Mouse (Mus musculus): ENCODE data around the gene Txn2. TPM values are rescaled to one million over a fixed set of nuclear protein-coding genes. Genes with fewer than 3 reads are reported as not detected.
A peak's percentile ranks its signal among the peaks of the same experiment; 100 is the strongest.

The Txn2 gene
- polyA plus RNA-seq, 1 experiment from 2014 or later, result 294 TPM

DNA sequence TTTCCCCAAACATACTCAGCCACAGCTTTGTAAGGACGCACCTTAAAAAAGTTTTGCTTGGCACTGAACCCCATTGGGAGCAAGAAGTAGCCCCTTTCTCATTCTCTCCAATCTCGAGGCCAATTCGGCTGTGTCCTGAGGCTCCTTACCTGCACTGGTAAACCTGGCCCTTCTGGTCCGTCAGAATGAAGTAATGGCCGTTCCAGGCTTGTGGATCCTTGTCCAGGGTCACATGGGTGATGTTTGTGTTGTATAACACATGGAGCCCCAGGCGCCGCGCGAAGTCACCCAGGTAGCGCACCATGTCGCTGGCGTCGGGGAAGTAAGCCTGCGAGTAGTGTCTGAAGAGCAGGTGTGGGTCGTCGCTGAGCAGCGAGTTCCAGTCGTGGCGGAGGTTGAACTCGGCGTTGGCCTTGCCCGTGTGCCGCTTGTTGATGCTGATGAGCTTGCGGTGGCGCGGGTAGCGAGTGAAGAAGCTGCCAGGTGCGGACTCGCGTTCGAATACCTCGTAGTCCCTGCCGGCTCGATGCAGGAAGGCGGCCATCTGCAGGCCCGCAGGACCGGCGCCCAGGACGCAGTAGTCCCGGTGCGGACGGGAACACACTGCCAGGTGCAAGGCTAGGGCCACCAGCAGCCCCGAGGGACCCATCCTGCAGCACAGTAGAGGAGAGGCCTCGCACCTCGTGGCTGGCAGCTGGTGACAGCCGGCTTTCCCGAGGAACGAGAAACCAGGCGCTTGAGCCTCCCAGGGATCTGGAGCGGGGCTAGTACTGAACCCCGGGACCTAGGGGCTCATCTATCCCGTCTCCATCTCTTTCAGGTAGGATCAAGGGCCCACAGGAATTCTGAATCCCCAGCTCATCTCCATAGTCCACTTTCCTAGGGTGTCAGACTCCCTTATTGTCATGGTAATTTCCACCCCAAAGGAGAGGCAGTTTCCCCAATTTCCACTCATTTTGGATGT, 26.9 kb upstream of the Txn2 start:
- peaks cover 49% of the 10 kb centered on the region for H3K36me3 ChIP-seq
- peak overlapping the region; percentile 63 for H3K4me3 ChIP-seq
- peaks cover 30% of the 10 kb centered on the region for H3K4me1 ChIP-seq (replicated peaks)
- peaks cover 32% of the 10 kb centered on the region for H3K27me3 ChIP-seq (ENCODE audit: insufficient read depth, poor library complexity, severe bottlenecking)
- WGBS, result 11% methylated on average over 52 of the region's 52 CpGs
- peak overlapping the region; percentile 76 for H3K27ac ChIP-seq
- H3K9me3 ChIP-seq, result no peaks in the 10 kb centered on the region
- DNase-seq (ENCODE audit: low spot score), result peak; percentile 39

DNA sequence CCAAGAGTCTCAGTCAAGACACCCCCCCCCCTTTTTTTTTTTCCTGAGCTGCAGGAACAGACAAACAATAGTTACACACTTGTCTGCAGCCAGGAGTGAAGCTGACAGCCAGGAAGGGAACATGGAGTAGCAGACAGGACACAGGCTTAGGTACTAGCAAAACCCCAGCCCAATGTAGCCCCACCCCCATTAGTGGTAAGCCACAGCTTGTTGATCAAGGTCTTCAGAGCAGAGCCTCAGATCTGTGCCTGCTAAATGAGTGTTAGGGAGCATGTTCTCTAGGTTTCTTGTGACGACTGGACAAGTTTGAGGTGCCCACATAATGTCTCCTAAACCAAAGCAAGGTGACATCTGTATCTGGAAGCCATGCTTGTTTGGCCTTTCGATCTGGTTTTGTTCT, 25.6 kb upstream of the Txn2 start:
- WGBS, result 87% methylated on average over 2 of the region's 2 CpGs
- DNase-seq (ENCODE audit: low spot score), result no peak
- Histone ChIP-seq H3K9me3 (no peaks in the 10 kb centered on the region), H3K27ac (no peak overlapping the region), H3K36me3 (peaks cover 45% of the 10 kb centered on the region), H3K27me3 (ENCODE audit: insufficient read depth, poor library complexity, severe bottlenecking) (peaks cover 32% of the 10 kb centered on the region), H3K4me3 (no peak overlapping the region), H3K4me1 (replicated peaks) (peaks cover 30% of the 10 kb centered on the region)

DNA sequence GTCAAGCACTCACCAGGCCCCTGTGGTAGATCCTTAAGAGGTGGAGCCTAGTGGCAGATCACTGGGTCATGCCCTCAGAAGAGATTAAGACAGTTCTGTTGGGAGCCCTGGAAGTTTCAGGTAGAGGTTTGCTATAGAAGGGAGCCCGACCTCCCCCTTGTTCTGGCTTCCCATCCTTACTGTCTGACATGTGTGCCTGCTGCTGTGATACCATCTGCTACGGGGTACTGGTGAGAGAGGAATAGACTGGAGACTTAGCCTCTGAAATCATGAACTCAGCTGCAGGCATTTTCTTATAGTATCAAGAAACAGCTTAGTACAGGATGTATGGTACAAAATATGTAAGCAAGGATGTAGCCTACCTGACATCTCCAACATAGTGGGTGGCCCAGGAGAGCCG, 24.1 kb upstream of the Txn2 start:
- H3K27ac ChIP-seq, result no peak overlapping the region
- H3K27me3 ChIP-seq (ENCODE audit: insufficient read depth, poor library complexity, severe bottlenecking), result peaks cover 30% of the 10 kb centered on the region
- peaks cover 30% of the 10 kb centered on the region for H3K4me1 ChIP-seq (replicated peaks)
- H3K36me3 ChIP-seq, result peaks cover 35% of the 10 kb centered on the region
- no peak overlapping the region for H3K4me3 ChIP-seq
- no peaks in the 10 kb centered on the region for H3K9me3 ChIP-seq
- 92% methylated on average over 3 of the region's 3 CpGs for WGBS
- DNase-seq (ENCODE audit: low spot score), result no peak

DNA sequence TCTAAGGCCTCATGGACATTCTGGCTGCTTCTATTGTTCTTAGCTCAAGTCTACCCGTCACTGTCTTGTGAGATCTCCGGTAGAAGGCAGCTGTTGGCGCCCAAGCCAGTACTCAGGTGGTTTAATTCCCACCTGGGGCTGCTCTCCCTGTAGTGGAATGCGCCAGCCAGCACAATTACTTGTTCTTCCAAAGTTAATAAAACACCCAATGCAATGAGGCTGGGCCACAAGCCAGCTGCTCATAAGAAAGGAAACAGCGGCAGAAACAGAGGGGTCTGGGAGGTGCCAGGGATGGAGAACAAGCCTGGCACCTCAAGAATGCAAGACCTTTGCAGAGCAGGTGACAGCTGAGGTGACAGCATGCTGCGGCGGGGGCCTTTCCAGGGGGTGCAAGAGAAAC, 20.3 kb upstream of the Txn2 start:
- Histone ChIP-seq H3K4me3 (no peak overlapping the region), H3K9me3 (no peaks in the 10 kb centered on the region), H3K4me1 (replicated peaks) (peaks cover 4% of the 10 kb centered on the region; the same call in 1 of the 2 replicates), H3K36me3 (peaks cover 62% of the 10 kb centered on the region), H3K27me3 (ENCODE audit: insufficient read depth, poor library complexity, severe bottlenecking) (0 out of 2 replicates have a peak, but pooled peaks cover 4% of the 10 kb centered on the region), H3K27ac (no peak overlapping the region)
- WGBS, result 92% methylated on average over 7 of the region's 7 CpGs
- DNase-seq (ENCODE audit: low spot score), result no peak

DNA sequence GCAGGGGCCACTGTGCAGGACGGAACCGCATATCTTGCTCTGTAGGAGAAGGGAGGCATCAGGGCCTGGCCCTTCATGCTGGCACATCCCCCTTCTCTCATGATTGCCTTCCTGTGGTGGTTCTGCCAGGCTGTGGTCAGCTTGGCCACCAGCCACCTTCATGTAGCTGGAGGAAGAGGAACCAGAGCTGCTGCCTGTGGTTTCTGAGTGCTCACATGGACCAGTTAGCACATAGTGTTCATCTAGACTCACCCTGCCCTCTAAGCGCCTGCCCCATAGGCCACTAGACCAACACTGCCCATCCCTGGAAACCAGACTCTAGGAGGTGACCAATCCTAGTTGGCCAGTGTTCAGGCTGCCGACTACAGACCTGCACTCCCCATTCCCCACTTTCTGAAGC, 16.9 kb upstream of the Txn2 start:
- WGBS, result 93% methylated on average over 4 of the region's 4 CpGs
- peaks cover 63% of the 10 kb centered on the region for H3K36me3 ChIP-seq
- H3K27ac ChIP-seq, result no peak overlapping the region

DNA sequence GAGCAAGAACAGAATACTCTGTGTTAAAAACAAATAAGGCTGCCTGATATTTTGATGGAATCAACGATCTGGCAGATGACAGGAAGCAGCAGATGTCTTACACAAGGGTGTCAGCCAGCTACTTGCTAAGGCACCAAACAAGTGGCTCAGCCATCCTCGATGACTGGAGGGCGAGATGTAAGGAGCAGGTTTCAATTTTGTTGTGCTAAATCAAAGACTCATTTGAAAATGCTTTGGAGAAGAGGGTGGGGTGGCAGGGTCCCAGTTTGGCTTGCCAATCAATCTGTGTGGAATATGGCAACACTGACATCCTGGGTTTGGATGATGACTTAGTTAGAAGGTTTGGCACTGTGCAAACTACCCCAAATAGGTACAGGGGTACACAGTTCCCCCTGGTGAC, 12.8 kb upstream of the Txn2 start:
- no peak for DNase-seq (ENCODE audit: low spot score)
- H3K4me1 ChIP-seq (replicated peaks), result no peaks in the 10 kb centered on the region
- peaks cover 37% of the 10 kb centered on the region for H3K36me3 ChIP-seq
- H3K4me3 ChIP-seq, result no peak overlapping the region
- H3K27me3 ChIP-seq (ENCODE audit: insufficient read depth, poor library complexity, severe bottlenecking), result no peaks in the 10 kb centered on the region
- no peak overlapping the region for H3K27ac ChIP-seq
- WGBS, result 86% methylated on average over 3 of the region's 3 CpGs
- H3K9me3 ChIP-seq, result no peaks in the 10 kb centered on the region

More for the DNA sequence above, 16.9 kb upstream of the Txn2 start:
- no peak for DNase-seq (ENCODE audit: low spot score)
- H3K27me3 ChIP-seq (ENCODE audit: insufficient read depth, poor library complexity, severe bottlenecking), result no peaks in the 10 kb centered on the region
- no peaks in the 10 kb centered on the region for H3K9me3 ChIP-seq
- H3K4me1 ChIP-seq (replicated peaks), result no peaks in the 10 kb centered on the region
- no peak overlapping the region for H3K4me3 ChIP-seq

DNA sequence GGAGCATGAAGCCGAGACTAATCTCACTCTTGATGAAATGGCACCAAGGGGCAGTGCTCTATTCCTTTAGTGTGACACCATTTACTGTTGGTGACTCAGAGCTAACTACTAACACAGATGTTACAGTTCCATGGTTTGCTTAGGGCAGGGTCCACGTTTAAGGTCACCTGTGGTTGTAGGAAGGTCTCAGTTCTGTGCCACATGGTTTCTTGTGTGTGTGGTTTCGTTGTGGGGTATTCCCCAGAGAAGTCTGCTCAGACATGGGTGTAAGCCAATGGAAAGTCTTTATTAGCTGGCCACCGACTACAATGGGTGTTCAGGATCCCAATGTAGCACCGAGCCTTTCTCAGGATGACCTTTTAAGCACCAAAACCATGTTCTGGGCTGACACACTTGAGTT, 9.7 kb upstream of the Txn2 start:
- H3K36me3 ChIP-seq, result peaks cover 18% of the 10 kb centered on the region
- H3K4me1 ChIP-seq (replicated peaks), result peaks cover 10% of the 10 kb centered on the region; the same call in 1 of the 2 replicates
- H3K9me3 ChIP-seq, result no peaks in the 10 kb centered on the region
- no peaks in the 10 kb centered on the region for H3K27me3 ChIP-seq (ENCODE audit: insufficient read depth, poor library complexity, severe bottlenecking)
- DNase-seq (ENCODE audit: low spot score), result no peak
- WGBS, result 82% methylated on average over 5 of the region's 5 CpGs
- no peak overlapping the region for H3K4me3 ChIP-seq
- no peak overlapping the region for H3K27ac ChIP-seq

DNA sequence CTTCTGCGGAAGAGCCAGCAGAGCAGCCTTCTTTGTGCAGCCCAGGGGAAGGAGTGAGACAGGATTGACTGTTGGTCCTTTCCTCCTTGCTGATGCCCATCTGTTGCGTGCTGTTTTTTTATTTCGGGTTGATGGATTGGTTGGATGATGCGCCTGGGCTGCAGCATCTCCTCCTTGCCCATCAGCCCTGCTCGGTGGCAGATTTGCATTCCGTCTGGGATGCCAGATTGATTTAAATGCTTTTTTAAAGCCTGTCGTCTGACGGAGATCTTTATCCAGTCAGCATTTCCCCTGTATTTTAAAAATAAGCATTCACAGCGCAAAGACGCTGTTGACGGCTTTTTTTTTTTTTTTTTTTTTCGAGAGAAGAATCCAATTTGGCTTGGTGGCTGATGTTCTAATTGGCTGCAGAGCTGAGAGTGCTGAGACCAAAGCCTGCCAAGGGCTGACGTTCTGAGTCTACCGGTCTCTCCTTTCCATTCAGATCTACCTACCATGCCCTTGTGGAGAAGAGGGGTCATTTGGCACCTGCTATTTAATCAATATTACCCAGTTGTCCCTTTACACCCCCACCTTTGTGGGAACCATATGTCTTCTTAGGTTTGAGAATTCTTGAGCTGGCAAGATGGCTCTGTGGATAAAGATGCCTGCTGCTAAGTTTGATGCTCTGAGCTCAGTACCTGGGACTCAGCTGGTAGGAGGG, 7.0 kb upstream of the Txn2 start:
- WGBS, result 82% methylated on average over 14 of the region's 14 CpGs
- Histone ChIP-seq H3K36me3 (no peaks in the 10 kb centered on the region), H3K27me3 (ENCODE audit: insufficient read depth, poor library complexity, severe bottlenecking) (no peaks in the 10 kb centered on the region), H3K4me3 (no peak overlapping the region), H3K27ac (no peak overlapping the region), H3K9me3 (no peaks in the 10 kb centered on the region), H3K4me1 (replicated peaks) (peaks cover 12% of the 10 kb centered on the region; the same call in 1 of the 2 replicates)
- no peak for DNase-seq (ENCODE audit: low spot score)

DNA sequence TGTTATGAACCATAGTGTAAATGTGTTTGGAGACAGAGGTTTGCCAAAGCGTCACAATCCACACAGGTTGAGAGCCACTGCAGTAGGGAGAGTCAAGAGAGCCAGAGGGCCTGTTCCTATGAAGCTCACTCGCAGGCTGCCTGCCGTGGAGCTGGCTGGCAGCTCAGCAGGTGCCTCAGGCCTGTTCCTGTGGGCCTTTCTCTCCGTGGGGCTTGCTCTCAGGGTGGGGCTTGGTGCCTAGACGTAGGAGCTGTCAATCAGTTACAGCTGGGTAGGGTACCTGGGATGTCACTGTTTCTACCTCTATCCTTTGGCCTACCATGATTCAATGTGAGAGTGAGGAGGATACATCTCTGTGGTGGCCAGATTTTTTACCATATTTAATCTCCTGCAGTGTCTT, 6.2 kb upstream of the Txn2 start:
- H3K27me3 ChIP-seq (ENCODE audit: insufficient read depth, poor library complexity, severe bottlenecking), result no peaks in the 10 kb centered on the region
- WGBS, result 66% methylated on average over 5 of the region's 5 CpGs

DNA sequence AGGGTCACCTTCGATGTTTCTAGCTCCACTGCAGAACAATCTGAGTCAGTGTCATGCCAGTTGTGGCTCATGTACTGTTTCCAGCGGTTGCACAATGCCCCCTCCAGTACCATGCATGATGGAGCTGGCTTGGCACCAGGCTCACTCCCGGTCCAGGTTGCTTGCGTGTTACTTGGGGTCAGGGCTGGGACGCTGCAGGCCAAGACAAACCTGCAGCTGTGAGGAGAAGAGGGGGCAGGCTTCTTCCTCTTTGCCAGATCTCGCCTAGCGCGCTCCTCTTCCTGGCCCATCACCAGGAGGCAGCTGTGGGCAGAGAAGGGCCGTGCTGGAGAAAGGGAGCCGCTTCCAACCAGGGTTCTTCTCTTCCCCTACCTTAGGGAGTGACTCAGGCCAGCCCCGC, 5.5 kb upstream of the Txn2 start:
- Histone ChIP-seq H3K9me3 (no peaks in the 10 kb centered on the region), H3K27ac (peak overlapping the region; percentile 67; the same call in 1 of the 2 replicates), H3K36me3 (no peaks in the 10 kb centered on the region), H3K4me3 (no peak overlapping the region), H3K27me3 (ENCODE audit: insufficient read depth, poor library complexity, severe bottlenecking) (no peaks in the 10 kb centered on the region), H3K4me1 (replicated peaks) (peaks cover 22% of the 10 kb centered on the region)
- no peak for DNase-seq (ENCODE audit: low spot score)
- 77% methylated on average over 11 of the region's 11 CpGs for WGBS

More for the DNA sequence above, 6.2 kb upstream of the Txn2 start:
- Histone ChIP-seq H3K36me3 (no peaks in the 10 kb centered on the region), H3K27ac (no peak overlapping the region), H3K4me3 (no peak overlapping the region), H3K9me3 (no peaks in the 10 kb centered on the region), H3K4me1 (replicated peaks) (peaks cover 15% of the 10 kb centered on the region)
- DNase-seq (ENCODE audit: low spot score), result no peak

DNA sequence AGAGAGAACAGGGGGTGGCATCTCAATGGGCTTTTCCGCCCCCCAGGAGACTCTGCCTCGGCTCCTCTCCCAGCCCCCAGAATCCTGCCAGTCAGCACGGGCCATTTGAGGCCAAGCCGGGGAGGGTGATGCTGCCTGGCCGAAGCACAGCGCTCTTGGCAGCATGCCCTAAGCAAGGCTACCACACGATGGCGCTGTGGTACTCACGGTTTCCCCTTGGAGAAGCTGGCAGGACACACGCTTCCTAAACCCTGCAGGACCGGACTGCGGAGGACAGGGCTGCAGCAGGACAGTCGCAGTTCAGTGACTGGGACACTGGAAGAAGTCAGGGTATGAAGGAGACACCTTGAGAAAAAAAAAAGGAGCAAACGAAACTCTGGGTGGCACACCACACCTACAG, 5.0 kb upstream of the Txn2 start:
- Histone ChIP-seq H3K36me3 (no peaks in the 10 kb centered on the region), H3K27me3 (ENCODE audit: insufficient read depth, poor library complexity, severe bottlenecking) (no peaks in the 10 kb centered on the region), H3K4me3 (peak overlapping the region; percentile 32), H3K9me3 (no peaks in the 10 kb centered on the region), H3K27ac (peak overlapping the region; percentile 67), H3K4me1 (replicated peaks) (peaks cover 26% of the 10 kb centered on the region)
- 1% methylated on average over 14 of the region's 14 CpGs for WGBS
- DNase-seq (ENCODE audit: low spot score), result peak; percentile 93

DNA sequence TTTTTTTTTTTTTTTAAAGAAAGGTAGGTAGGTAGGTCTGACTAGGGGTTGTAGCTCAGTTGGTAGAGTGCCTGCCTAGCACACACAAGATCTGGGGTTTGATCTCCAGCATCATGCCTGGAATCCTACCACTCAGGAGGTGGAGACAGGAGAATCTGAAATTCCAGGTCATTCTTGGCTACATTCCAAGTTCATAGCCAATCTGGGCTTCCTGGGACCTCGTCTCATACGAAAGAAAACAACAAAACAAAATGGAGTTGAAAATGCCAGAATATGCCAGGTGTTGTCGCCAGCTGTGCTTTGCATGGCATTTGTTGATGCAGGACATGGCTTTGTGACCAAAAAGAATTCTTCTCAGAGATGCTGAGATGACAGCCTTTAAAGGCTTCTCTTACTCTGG, 4.4 kb upstream of the Txn2 start:
- no peak overlapping the region for H3K4me3 ChIP-seq
- peaks cover 26% of the 10 kb centered on the region for H3K4me1 ChIP-seq (replicated peaks)
- H3K36me3 ChIP-seq, result no peaks in the 10 kb centered on the region
- H3K27ac ChIP-seq, result no peak overlapping the region
- DNase-seq (ENCODE audit: low spot score), result no peak
- 73% methylated on average over 3 of the region's 3 CpGs for WGBS
- H3K27me3 ChIP-seq (ENCODE audit: insufficient read depth, poor library complexity, severe bottlenecking), result no peaks in the 10 kb centered on the region
- H3K9me3 ChIP-seq, result no peaks in the 10 kb centered on the region

DNA sequence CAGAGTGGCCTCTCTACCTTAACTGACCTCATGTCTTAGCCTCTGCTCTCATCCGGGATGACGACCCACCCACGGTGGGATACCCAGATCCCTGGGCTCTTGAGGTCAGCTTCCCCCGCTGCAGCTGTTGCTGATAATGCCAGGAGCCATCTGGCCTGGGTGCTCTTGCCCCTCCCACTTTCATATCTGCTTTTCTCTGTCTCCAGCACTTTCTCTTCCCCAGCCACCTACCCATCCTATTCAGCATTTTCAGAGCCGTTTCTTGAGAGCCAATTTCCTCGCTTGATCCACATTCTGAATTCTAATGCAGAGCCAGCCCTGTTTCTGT, 2.8 kb upstream of the Txn2 start:
- Histone ChIP-seq H3K36me3 (peaks cover 11% of the 10 kb centered on the region), H3K27me3 (ENCODE audit: insufficient read depth, poor library complexity, severe bottlenecking) (no peaks in the 10 kb centered on the region), H3K4me3 (no peak overlapping the region), H3K9me3 (no peaks in the 10 kb centered on the region), H3K27ac (no peak overlapping the region; the same call in 1 of the 2 replicates), H3K4me1 (replicated peaks) (peaks cover 38% of the 10 kb centered on the region)
- no peak for DNase-seq (ENCODE audit: low spot score)
- 69% methylated on average over 6 of the region's 6 CpGs for WGBS
